ENCODE assay signal across 17 mouse cellular contexts in the genomic region with DNA sequence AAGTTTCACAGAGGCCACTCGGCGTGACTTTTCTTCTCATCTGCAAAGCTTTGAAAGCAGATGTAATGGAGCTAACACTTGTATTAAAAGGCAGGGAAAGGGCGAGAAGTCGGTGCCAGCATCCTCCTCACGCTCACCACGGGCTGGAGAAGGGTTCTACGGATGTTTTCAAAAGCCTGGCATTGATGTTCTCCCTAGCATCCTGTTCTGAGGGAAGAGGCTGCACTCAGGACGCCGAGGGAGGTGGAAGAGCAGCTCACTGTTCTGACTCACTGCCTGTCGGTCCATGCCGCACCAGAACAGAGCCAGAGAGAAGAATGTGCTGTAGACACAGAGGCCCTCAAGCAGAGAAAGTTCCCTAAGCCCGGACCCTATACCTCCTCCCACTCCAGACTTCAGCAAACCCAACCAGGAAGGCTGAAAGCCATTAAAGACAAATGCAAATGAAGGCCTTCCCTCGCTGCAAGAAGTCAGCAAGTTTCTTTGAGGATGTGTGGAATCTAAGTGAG. TPM values are rescaled to one million over a fixed set of nuclear protein-coding genes. Genes with fewer than 3 reads are reported as not detected.
DNase-seq lines count a peak whose midpoint lies in the region; ATAC-seq and TF ChIP-seq lines count a peak whose summit lies in the region.
"Had no signal": no experiment of that assay in that cellular context is flagged by ENCODE, and none has a peak within 500 bp of the region (broad histone marks: within the 10 kb centered on the region; RNA-seq: fewer than 3 reads in every experiment).

No protein-coding gene starts in this region.

- no peak for ATAC-seq in hindbrain, embryonic 13.5 days (ENCODE audit: low FRiP score)
- ATAC-seq in hindbrain, embryonic 12.5 days (ENCODE audit: low FRiP score): no peak
- ATAC-seq in embryonic facial prominence, embryonic 12.5 days (ENCODE audit: insufficient number of reproducible peaks, insufficient read depth, low FRiP score, low TSS enrichment): no peak
- ATAC-seq: forebrain, embryonic 14.5 days had no signal

- DNase-seq in thymus, postnatal 14 days: peak; percentile 3
- no peak for DNase-seq in thymus, postnatal 0 days (ENCODE audit: low spot score)
- no peak for DNase-seq in retina, embryonic 14.5 days (ENCODE audit: low spot score)
- no peak for DNase-seq in frontal cortex, postnatal 14 days (ENCODE audit: low spot score in 2 of 2)
- DNase-seq: adrenal gland, postnatal 36 days; cerebellum, postnatal 25 days; kidney, postnatal 25 days; lung, embryonic 14.5 days; right cerebral cortex, postnatal 14 days; thymus, adult 18-20 months had no signal

- H3K4me3 ChIP-seq in hindbrain, embryonic 13.5 days: no peak overlapping the region
- no peak overlapping the region for H3K4me3 ChIP-seq in hindbrain, embryonic 12.5 days
- H3K4me3 ChIP-seq in embryonic facial prominence, embryonic 12.5 days: no peak overlapping the region
- H3K4me3 ChIP-seq in small intestine, adult 2 months (ENCODE audit: low read depth, low read length): no peak overlapping the region

- H3K36me3 ChIP-seq in hindbrain, embryonic 13.5 days: 0 out of 2 replicates have a peak, but pooled peaks cover 6% of the 10 kb centered on the region
- peaks cover 13% of the 10 kb centered on the region; the same call in 1 of the 2 replicates for H3K36me3 ChIP-seq in hindbrain, embryonic 12.5 days
- H3K36me3 ChIP-seq in embryonic facial prominence, embryonic 12.5 days: peaks cover 28% of the 10 kb centered on the region
- peaks cover 6% of the 10 kb centered on the region; the same call in 1 of the 2 replicates for H3K36me3 ChIP-seq in small intestine, adult 2 months (ENCODE audit: control insufficient read depth, insufficient read depth, low read length)

- no peak overlapping the region for H3K9ac ChIP-seq in hindbrain, embryonic 13.5 days
- no peak overlapping the region for H3K9ac ChIP-seq in hindbrain, embryonic 12.5 days
- no peak overlapping the region for H3K9ac ChIP-seq in embryonic facial prominence, embryonic 12.5 days
- H3K9ac ChIP-seq: lung, embryonic 14.5 days had no signal

- peaks cover 14% of the 10 kb centered on the region for H3K4me1 ChIP-seq in hindbrain, embryonic 13.5 days (replicated peaks)
- peaks cover 12% of the 10 kb centered on the region for H3K4me1 ChIP-seq in hindbrain, embryonic 12.5 days
- peaks cover 8% of the 10 kb centered on the region for H3K4me1 ChIP-seq in embryonic facial prominence, embryonic 12.5 days
- peaks cover 6% of the 10 kb centered on the region; the same call in 1 of the 2 replicates for H3K4me1 ChIP-seq in small intestine, adult 2 months (ENCODE audit: control insufficient read depth, insufficient read depth, insufficient read length, low read length)

- TF ChIP-seq POLR2A in small intestine, adult 2 months (IDR thresholded peaks at IDR 0.05; ENCODE audit: low read depth, low read length): no peak

- TF ChIP-seq CTCF in small intestine, adult 2 months (IDR thresholded peaks at IDR 0.05; ENCODE audit: extremely low read depth, insufficient read length, insufficient replicate concordance, low read depth, low read length): no peak

- WGBS in hindbrain, embryonic 13.5 days: 45% methylated on average over 13 of the region's 13 CpGs
- 43% methylated on average over 13 of the region's 13 CpGs for WGBS in hindbrain, embryonic 12.5 days
- 48% methylated on average over 13 of the region's 13 CpGs for WGBS in embryonic facial prominence, embryonic 12.5 days
- 69% methylated on average over 13 of the region's 13 CpGs for WGBS in small intestine, adult 2 months

- no peak overlapping the region for H3K4me2 ChIP-seq in hindbrain, embryonic 13.5 days
- no peak overlapping the region for H3K4me2 ChIP-seq in hindbrain, embryonic 12.5 days (replicated peaks)
- no peak overlapping the region for H3K4me2 ChIP-seq in embryonic facial prominence, embryonic 12.5 days (replicated peaks)
- H3K4me2 ChIP-seq: lung, embryonic 14.5 days; midbrain, embryonic 11.5 days had no signal

- no peaks in the 10 kb centered on the region for H3K27me3 ChIP-seq in hindbrain, embryonic 13.5 days
- no peaks in the 10 kb centered on the region for H3K27me3 ChIP-seq in hindbrain, embryonic 12.5 days
- H3K27me3 ChIP-seq in embryonic facial prominence, embryonic 12.5 days: no peaks in the 10 kb centered on the region
- no peaks in the 10 kb centered on the region for H3K27me3 ChIP-seq in small intestine, adult 2 months (ENCODE audit: control insufficient read depth, insufficient read depth, low read length)

- no peaks in the 10 kb centered on the region for H3K9me3 ChIP-seq in hindbrain, embryonic 13.5 days
- H3K9me3 ChIP-seq in hindbrain, embryonic 12.5 days (replicated peaks): no peaks in the 10 kb centered on the region
- H3K9me3 ChIP-seq in embryonic facial prominence, embryonic 12.5 days: no peaks in the 10 kb centered on the region
- H3K9me3 ChIP-seq: G1E had no signal

- 0 out of 2 replicates have a peak overlapping the region, but pooled peaks have one; percentile 4 for H3K27ac ChIP-seq in hindbrain, embryonic 13.5 days
- no peak overlapping the region for H3K27ac ChIP-seq in hindbrain, embryonic 12.5 days
- 0 out of 2 replicates have a peak overlapping the region, but pooled peaks have one; percentile 46 for H3K27ac ChIP-seq in embryonic facial prominence, embryonic 12.5 days
- H3K27ac ChIP-seq in small intestine, adult 2 months (ENCODE audit: insufficient read depth, low read depth, low read length): peak overlapping the region; percentile 55

RNA-seq across cellular contexts. Expression of gene Efhc1, which starts 46.5 kb away (rescaled TPM):
- polyA plus RNA-seq in hindbrain, embryonic 13.5 days (2015; fragmentation: Nextera tagmentation; extraction: Ambion mirVana): 2.6 and 3.5 TPM in 2 replicates
- polyA plus RNA-seq in hindbrain, embryonic 12.5 days (2016; fragmentation: Nextera tagmentation; extraction: Ambion mirVana): 4.4 and 4.5 TPM in 2 replicates
- polyA plus RNA-seq in thymus, postnatal 0 days (2015; fragmentation: Nextera tagmentation; extraction: Ambion mirVana): 0.88 and 1.3 TPM in 2 replicates
- polyA plus RNA-seq in embryonic facial prominence, embryonic 12.5 days (2016; fragmentation: Nextera tagmentation; extraction: Ambion mirVana): 3.0 and 3.7 TPM in 2 replicates
- polyA plus RNA-seq in small intestine, adult 2 months (2012; rRNA removed): 0.32 and 0.50 TPM in 2 replicates
- polyA plus RNA-seq: G1E had no signal
